Mouse (Mus musculus): ENCODE measurements around the gene Ace2.

GRCm38 (mm10) chrX:164173880-164174279, 34.7 kb downstream of the Ace2 start:
- TF ChIP-seq CTCF (IDR thresholded peaks at IDR 0.05; ENCODE audit: low read depth) (no peak), EP300 (IDR thresholded peaks at IDR 0.05; ENCODE audit: low read depth) (no peak)

Measured in liver, postnatal 0 days (tissue).